Mouse (Mus musculus) small intestine, adult 2 months (tissue): ENCODE measurements at regions not wholly inside any gene's neighbourhood (a gene's known extent, or its start where the extent isn't known, plus 50 kb on each side); places are given as distances from the start of the nearest gene placed in this dataset.

Experiments
- CTCF ChIP-seq: fragments of 200-500 bp; IDR thresholded peaks from 2 replicates; pipeline ENCODE4 v1.5.1; 2012; ENCODE audit warnings: low read depth, mild to moderate bottlenecking, control low read depth, inconsistent platforms, low read length, moderate library complexity, mixed read lengths; ENCODE audit not compliant: insufficient replicate concordance, insufficient read length; ENCODE audit errors: extremely low read depth
- POLR2A ChIP-seq: fragments of 200-500 bp; IDR thresholded peaks from 2 replicates; pipeline ENCODE4 v1.6.1; 2012; ENCODE audit warnings: low read depth, mild to moderate bottlenecking, control low read depth, inconsistent platforms, low read length, moderate library complexity

DNA sequence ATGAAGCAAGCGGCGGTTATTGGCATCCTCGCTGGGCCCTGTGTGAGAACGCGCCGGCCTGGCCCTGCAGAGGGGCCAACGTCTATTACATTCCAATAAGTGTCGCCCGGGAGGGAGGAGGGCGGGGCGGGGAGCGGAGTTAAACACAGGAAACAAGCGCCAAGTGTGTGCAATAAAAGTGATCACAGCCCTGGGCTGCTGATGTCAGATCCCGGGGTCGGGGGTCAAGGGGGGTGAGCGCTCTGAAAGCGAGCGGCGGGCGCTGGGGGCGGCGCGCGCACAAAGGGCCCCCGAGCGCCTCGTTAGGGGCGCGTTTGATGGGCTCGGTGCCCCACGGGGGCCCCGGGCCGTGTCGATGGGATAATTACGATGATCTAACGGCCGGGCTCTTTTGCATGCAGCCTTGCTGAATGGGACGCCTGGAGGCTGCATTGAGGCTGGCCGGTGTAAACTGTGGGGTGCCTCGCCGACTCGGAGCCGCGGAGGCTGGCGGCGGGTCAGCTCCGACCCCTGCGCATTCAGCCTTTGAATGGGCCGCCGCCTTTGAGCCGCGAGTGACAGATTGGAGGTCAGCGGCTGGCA, 178.9 kb downstream of the Tfap2c start:
- no peak for TF ChIP-seq CTCF
- TF ChIP-seq POLR2A = no peak
